Mouse (Mus musculus) ES-E14 (cell line): Measurements from ENCODE around the gene Gamt.

Experiments used
- CHD2 ChIP-seq: IDR thresholded peaks from 2 replicates; pipeline ENCODE4 v1.6.1; 2014; ENCODE audit warnings: mild to moderate bottlenecking, low read depth, low read length, inconsistent platforms
- HCFC1 ChIP-seq: IDR thresholded peaks from 2 replicates; pipeline ENCODE4 v1.6.1; 2012; ENCODE audit warnings: low read length, inconsistent platforms, borderline replicate concordance; ENCODE audit not compliant: insufficient read depth
- MAFK ChIP-seq: IDR thresholded peaks from 2 replicates; pipeline ENCODE4 v1.6.1; 2014; ENCODE audit warnings: mild to moderate bottlenecking, low read depth, low read length, inconsistent platforms; ENCODE audit not compliant: insufficient read depth
- ZC3H11A ChIP-seq: IDR thresholded peaks from 2 replicates; pipeline ENCODE4 v1.6.1; 2012; ENCODE audit warnings: low read depth, mild to moderate bottlenecking, inconsistent platforms, low read length, borderline replicate concordance

DNA sequence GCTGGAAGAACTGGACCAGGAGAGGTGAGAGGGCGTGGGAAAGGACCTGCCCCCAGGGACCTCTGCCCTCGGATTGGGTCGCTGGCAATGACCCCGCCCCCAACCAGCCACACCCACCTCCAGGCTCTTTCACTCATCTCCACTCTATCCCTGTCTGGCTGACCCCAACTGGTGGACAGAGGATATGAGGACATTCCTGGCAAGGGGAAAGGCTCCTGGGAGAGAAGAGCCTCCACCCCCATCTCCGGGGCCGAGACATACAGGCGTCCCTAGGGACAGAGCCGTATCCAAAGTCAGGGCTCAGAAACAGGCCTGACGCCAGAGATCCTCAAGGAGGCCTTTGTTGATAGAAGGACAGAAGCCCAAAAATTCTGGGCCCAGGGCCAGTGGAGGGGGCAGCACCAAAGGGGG is 41.7 kb upstream of the Gamt start:
- no peak for TF ChIP-seq MAFK
- TF ChIP-seq HCFC1: no peak
- no peak for TF ChIP-seq CHD2
- no peak for TF ChIP-seq ZC3H11A
